Mouse (Mus musculus) brown adipose tissue, adult 24 weeks (tissue): ENCODE data around the gene Gcn1l1. TPM values are rescaled to one million over a fixed set of nuclear protein-coding genes. Genes with fewer than 3 reads are reported as not detected.
"Not testable (repeated sequence)": the region's sequence is repeated elsewhere in the genome, so short reads cannot be mapped to it uniquely, and the experiment has no call there.

ENCODE experiments used
- H3K27ac ChIP-seq: fragments of 200-500 bp; replicated peaks from 2 replicates; pipeline ENCODE4 v1.5.1; 2012; ENCODE audit warnings: low read depth, mild to moderate bottlenecking, low read length
- H3K4me1 ChIP-seq: fragments of 200-500 bp; 2 replicates; pipeline ENCODE4 v1.6.1; 2012; ENCODE audit warnings: low read length, mixed read lengths; ENCODE audit not compliant: control insufficient read depth, insufficient read depth, insufficient read length
- H3K4me3 ChIP-seq: fragments of 200-500 bp; 2 replicates; pipeline ENCODE4 v1.5.1; 2012; ENCODE audit warnings: low read depth, mild to moderate bottlenecking, low read length, moderate library complexity; ENCODE audit not compliant: insufficient read depth
- polyA plus RNA-seq: library from polyadenylated mRNA; stranded (reverse); fragments of >200 nt; gene quantifications from 2 replicates; pipeline ENCODE4 v1.2.4, GENCODE M21; 2012; ENCODE audit not compliant: missing spikeins, insufficient read depth, insufficient read length

Gcn1l1 gene
- polyA plus RNA-seq, 1 experiment: 9.9 TPM

- no peak overlapping the region for H3K27ac ChIP-seq
- H3K4me3 ChIP-seq: no peak overlapping the region
- peaks cover 13% of the 10 kb centered on the region for H3K4me1 ChIP-seq
Measured at GRCm38 (mm10) chr5:115563771-115564585, 1.1 kb upstream of the Gcn1l1 start.

- H3K4me3 ChIP-seq: peak overlapping the region; percentile 87
- H3K27ac ChIP-seq: no peak overlapping the region
- peaks cover 15% of the 10 kb centered on the region for H3K4me1 ChIP-seq
Measured at GRCm38 (mm10) chr5:115565403-115565802, 349 bp downstream of the Gcn1l1 start.

DNA sequence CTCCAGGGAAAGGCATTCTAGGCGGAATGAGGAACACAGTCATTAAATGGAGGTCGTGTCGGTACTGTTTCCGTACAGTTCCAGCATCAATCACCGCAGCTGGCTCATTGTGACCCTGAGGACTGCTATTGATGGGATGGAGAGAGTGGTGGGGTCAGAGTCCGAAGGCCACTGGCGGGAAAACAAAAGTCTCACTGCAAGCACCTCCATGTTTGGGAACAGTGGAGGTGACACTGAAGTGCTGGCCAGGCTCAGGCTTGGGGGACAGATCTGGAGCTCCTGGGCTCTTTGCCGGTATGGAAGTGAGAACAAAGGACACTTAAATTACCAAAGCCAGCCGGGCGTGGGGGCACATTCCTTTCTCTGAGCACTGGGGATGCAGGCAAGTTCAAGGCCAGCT, 3.6 kb downstream of the Gcn1l1 start:
- peaks cover 15% of the 10 kb centered on the region for H3K4me1 ChIP-seq
- H3K27ac ChIP-seq: peak overlapping the region; percentile 17
- H3K4me3 ChIP-seq: no peak overlapping the region

DNA sequence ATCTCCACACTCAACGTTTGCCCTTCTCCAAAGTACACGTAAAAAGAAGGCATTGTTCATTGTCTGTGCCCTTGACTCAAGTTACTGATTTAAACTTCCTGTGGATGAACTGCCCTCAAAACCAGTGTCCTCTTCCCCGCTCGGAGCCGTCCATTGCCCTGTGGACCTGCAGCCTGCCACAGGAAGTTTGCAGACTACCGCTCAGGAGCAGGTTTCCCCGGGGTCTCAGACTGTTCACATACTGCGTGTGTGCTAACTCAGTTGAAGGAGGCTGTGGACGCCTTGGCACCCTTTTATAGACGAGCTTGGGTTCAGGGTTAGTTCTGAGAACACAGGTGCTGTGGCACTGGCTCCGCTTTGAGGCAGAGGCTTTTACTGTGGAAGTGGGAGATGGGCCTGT, 4.3 kb downstream of the Gcn1l1 start:
- Histone ChIP-seq H3K4me1 (peaks cover 18% of the 10 kb centered on the region), H3K4me3 (no peak overlapping the region), H3K27ac (peak overlapping the region; percentile 17; the same call in 1 of the 2 replicates)

DNA sequence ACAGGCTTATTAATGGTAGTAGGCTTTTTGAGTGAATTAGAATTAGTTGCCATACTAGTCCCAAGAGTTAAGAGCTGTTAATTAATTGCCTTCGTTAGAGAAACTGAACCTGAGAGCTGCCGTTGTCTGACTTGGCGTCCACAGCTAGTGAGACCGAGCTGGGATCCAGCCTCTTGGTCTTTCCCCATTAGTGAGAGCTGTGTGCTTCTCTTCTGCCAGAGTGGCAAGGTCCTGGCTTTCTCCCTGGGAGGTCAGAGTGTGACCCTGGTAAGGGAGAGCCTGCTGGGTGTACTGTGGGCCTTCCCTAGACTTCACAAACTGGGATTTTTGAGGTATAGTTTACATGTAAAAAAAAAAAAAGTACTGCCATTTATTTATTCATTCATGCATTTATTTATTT, 4.7 kb downstream of the Gcn1l1 start:
- Histone ChIP-seq H3K27ac (no peak overlapping the region), H3K4me3 (no peak overlapping the region), H3K4me1 (peaks cover 19% of the 10 kb centered on the region)

GRCm38 (mm10) chr5:115571086-115571485, 6.0 kb downstream of the Gcn1l1 start:
- Histone ChIP-seq H3K27ac (no peak overlapping the region), H3K4me1 (peaks cover 19% of the 10 kb centered on the region), H3K4me3 (no peak overlapping the region)

GRCm38 (mm10) chr5:115572679-115573535, 7.9 kb downstream of the Gcn1l1 start:
- peaks cover 16% of the 10 kb centered on the region for H3K4me1 ChIP-seq
- peak overlapping the region; percentile 88 for H3K27ac ChIP-seq
- H3K4me3 ChIP-seq: peak overlapping the region; percentile 2; the same call in 1 of the 2 replicates

- H3K4me1 ChIP-seq: peaks cover 9% of the 10 kb centered on the region
- no peak overlapping the region for H3K4me3 ChIP-seq
- H3K27ac ChIP-seq: peak overlapping the region; percentile 64; the same call in 1 of the 2 replicates
Measured at GRCm38 (mm10) chr5:115574992-115575391, 9.9 kb downstream of the Gcn1l1 start.

- H3K4me3 ChIP-seq, H3K4me1 ChIP-seq, H3K27ac ChIP-seq: not testable (repeated sequence)
Measured at GRCm38 (mm10) chr5:115577686-115578085, 12.6 kb downstream of the Gcn1l1 start.

- H3K27ac ChIP-seq: no peak overlapping the region
- peaks cover 9% of the 10 kb centered on the region for H3K4me1 ChIP-seq
- H3K4me3 ChIP-seq: no peak overlapping the region
Measured at GRCm38 (mm10) chr5:115578922-115579321, 13.9 kb downstream of the Gcn1l1 start.

DNA sequence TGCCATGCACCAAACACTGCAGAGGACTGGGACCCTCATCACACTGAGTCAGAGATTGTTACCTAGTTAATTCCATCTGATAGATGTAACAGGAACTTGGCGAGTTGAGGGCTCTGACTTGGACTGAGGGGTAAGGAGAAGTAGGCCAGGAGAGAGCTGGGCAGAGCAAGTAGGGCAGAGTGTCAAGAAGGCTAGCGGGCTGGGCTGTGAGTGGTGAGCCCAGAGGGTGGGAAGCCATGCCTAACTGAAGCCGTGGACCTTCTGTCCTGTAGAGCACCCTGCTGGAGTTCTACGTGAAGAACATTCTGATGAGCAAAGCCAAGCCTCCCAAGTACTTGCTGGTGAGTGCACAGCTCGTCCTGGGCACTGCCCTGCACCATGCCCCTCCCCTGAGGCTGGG, 14.3 kb downstream of the Gcn1l1 start:
- Histone ChIP-seq H3K4me1 (peaks cover 6% of the 10 kb centered on the region), H3K27ac (no peak overlapping the region), H3K4me3 (no peak overlapping the region)

DNA sequence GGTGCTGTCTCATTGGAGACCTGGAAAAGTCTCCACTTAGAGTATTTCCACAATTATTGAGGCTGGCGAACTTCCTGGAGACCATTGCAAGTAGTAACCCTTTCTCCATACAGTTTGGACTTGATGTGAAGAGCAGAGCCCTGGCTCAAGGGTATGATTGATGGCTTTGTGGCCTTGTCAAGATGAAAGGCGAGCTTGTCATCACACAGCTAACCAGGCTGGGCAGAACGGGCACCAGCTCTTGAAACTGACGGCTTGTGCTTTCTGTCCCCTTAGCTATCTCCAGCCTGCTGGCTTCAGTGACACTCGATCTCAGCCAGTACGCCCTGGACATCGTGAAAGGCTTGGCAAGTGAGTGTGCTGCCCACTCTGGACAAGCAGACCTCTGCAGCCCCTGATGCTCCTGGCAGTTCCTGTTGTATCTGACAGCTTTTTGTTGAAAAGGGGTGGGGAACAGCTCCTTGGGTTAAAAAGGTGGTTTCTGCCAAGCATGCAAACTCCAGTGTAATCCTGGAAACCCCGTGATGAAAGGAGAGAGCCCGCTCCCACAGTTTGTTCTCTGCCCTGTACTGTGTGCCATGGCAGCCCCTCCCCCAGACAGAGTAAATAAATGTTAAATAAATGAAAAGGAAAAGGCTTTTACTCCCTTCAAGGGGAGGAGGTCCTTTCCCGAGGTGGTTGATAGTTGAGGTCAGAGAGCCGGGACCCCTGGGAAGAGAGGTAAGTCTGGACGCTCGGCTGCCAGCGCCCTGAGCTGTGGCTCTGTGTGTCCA, 15.4 kb downstream of the Gcn1l1 start:
- H3K27ac ChIP-seq: no peak overlapping the region
- H3K4me3 ChIP-seq: no peak overlapping the region
- H3K4me1 ChIP-seq: no peaks in the 10 kb centered on the region

DNA sequence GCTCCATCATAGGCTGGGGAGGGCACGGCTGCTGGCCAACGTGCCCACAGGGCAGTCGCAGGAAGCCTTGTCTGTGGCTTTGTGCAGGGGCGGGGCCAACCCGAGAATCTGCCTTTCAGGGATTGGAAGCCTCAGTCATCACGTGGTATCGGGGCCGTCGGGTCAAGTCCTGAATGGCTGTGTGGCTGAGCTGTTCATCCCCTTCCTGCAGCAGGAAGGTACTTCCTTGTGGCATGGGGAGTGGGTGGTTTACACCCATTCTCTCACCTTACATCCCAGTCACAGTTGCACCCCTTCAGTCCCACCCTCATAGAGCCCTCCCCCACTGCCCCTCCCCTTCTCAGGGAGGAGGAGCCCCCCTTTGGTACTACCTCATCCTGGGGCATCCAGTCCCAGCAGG, 16.6 kb downstream of the Gcn1l1 start:
- Histone ChIP-seq H3K27ac (no peak overlapping the region), H3K4me3 (no peak overlapping the region), H3K4me1 (no peaks in the 10 kb centered on the region)

- no peaks in the 10 kb centered on the region for H3K4me1 ChIP-seq
- no peak overlapping the region for H3K27ac ChIP-seq
- no peak overlapping the region for H3K4me3 ChIP-seq
Measured at GRCm38 (mm10) chr5:115585616-115586015, 20.6 kb downstream of the Gcn1l1 start.

DNA sequence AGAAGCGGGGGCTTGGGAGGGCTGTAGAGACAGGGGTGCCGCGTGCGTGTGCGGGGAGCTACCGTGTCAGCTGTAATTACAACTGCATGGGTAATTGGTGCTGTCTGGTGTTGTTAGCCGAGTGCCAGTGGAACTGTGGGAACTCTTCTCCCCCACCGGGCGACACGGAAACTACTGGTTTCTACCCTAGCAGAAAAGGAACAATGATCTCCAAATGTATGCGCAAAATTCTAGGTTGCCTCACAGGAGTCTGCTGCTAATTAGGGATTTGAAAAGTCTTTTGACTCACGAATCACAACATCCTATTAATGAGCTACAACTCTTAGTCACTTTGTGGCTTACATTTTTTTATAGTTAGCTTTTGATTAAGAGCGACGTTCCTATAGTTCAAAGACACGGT, 21.1 kb downstream of the Gcn1l1 start:
- Histone ChIP-seq H3K4me3 (no peak overlapping the region), H3K27ac (no peak overlapping the region)

More for the DNA sequence above, 21.1 kb downstream of the Gcn1l1 start:
- no peaks in the 10 kb centered on the region for H3K4me1 ChIP-seq
